Mouse (Mus musculus) natural killer cell, adult 2 months (primary cell): ENCODE measurements around the gene Hrc.

ENCODE experiments used
- DNase-seq, 2 experiments: peaks; one replicate each; pipeline ENCODE4 v3.0.0; 2022; ENCODE audit warnings: low spot score in 2 of 2

The Hrc gene

DNA sequence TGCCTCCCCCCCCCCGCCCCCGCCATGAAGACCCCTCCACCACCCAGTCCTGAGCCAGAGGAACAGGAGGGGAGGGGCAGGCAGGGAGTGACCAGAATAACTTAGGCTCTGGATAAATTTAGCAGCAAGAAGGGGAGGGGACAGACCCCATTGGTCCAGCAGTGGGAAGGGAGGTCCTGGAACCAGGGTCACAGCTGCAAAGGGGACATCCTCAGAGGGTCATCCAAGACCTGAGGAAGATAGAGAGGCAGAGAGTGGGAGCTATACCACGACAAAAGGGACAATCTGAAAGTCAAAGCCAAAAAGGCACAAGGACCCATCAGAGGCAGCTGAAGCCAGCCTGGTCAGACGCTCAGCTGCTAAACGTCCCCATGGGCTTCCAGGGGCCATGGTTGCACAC lies at the start of gene Hrc:
Hrc (plus strand) TSS at position 235 of the 400 bp plus-strand sequence.
- no peak for DNase-seq

DNA sequence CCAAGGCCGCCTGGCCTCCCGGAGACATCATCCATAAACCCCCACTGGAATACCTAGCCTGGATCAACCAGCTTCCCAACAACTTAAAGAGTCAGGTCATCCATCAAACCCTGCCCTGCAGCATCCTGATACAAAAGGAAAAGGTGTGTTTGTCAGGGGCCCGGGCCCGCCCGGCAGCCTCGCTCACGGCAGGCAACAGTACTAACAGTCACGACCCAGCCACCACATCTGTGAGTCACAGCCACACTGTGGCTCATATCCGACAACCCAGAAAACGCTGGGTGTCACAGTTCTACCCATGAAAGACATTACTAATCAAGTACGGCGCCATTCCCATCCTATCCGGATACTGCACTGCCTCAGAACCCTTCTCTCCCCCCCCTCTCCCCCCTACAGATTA lies 48.6 kb upstream of the Hrc start:
- no peak for DNase-seq

DNA sequence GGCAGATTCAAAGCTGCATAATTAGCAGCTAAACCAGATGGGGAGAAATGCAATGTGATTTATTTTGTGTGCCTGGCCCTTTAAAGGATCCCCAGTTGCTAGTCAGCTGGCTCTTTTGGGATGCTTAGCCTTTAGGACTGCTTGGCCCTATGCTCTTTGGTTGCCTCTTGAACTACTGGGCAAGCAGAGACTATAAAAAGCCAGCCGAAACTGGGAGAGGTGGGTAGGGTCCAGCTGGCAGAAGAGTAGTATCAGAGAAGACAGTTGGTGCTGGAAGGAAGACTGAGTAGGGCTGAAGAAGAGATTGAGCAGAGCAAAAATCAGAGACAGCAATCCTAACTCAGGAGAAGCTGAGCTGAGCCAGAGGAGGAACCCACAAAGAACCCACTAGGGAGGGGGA lies 38.5 kb upstream of the Hrc start:
- DNase-seq, result no peak

DNA sequence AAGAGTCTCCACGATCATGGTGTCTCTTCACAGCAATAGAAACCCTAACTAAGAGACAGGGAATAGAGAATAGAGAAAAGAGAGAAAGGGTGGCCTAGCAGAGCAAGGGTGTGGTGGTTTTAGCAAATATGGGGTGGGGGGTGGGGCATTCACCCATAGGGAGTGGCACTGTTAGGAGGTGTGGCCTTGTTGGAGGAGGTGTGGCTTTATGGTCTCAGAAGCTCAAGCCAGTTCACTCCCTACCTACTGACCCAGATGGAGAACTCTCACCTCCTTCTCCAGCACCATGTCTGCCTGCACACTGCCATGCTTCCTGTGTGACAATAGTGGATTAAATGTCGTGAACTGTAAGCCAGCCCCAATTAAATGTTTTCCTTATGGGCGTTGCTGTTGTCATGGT lies 37.5 kb upstream of the Hrc start:
- no peak for DNase-seq

DNA sequence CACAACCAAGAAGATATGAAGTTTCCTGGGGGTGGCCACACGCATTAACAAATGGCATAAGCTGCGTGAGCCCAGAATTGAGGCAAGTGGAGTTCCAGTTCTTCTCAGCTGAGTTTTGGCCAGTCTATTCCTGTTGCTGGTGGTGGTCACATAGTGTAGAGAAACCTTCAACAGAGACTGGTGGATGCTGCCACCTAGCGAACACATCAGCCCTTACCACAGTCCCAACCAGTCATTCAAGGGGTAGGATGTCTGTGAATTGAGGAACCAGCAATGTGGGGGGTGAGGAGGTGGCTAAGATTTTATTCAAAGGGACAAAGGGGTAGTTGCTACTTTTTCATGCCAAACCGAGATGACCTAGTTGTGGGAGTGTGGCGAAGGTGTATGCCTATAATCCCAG lies 35.3 kb upstream of the Hrc start:
- DNase-seq, result peak; percentile 38 to 73

DNA sequence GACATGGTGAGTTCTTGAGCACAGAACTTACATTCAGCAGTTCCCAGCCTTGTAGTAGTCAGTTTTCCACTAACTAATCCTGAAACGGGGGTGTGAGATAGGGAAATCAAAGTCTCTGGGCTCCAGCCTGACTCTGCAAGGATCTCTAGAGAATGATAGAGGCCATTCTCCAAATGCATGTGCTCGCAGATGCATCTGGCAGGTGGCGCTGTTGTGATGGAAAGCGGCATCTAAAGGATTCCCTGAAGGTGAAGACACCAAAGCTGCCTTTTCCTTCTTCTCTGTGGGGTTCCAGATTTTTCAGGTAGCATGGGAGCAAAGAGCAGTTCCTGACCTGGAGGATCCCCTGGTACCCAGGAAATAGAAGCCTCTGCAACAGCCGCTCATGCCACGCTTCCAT lies 34.8 kb upstream of the Hrc start:
- peak; percentile 13 to 25 for DNase-seq

DNA sequence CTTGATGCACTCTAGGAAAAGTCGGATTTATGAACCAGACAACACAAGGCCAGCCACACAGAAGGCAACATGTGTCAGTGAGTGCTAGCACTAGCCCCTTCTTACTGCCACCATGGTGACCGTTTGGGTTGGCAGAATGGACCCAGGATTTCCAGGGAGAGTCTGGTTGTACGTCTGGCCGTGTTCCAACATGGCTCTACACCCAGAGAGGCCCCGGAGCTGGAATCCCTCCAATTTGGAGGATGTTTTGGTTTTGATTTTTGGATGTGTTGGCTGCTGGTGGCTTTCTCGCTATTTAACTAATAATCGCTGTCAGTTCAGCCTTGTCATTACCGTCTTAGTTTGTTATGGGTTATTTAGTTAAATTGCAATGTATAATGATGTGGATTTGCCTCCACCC lies 32.5 kb upstream of the Hrc start:
- no peak for DNase-seq

DNA sequence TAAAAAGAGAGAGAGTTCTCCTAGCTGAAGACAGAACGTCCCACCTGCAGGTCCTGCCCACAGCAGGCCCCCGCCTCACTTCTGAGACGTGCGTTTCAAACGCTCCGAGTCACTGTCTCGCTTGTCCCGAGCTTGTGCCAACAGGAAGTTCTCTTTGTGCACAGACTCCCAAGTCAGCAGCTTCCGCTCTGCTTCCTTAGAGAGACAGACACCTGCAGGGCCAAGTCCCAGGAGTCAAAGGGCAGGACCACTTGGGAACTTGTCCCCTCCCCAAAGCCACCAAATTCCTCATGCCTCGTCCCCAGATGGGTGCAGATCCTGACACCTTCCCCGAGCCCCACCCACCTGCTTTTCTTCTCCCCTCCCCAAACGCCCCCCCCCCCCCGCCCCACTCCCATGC lies 30.2 kb upstream of the Hrc start:
- DNase-seq, result no peak

DNA sequence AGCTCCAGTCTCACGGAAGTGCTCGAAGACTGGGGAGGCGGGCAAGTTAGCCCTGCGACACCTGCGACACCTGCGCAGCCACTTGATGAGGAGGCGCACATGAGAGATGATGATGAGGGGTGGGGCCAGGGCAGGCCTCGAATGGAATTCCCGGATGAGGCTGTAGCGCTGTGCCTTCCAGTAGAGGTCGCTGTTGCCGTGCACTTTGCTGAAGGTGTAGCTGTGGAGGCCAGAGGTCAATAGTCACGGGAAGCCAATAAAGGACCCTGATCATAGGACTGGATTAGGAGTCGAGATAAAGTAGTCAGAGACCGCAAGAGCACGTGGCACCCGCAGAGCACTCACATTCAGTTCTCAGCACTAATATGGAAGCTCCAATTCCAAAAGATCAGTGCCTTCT lies 29.8 kb upstream of the Hrc start:
- peak; percentile 35 to 50 for DNase-seq

DNA sequence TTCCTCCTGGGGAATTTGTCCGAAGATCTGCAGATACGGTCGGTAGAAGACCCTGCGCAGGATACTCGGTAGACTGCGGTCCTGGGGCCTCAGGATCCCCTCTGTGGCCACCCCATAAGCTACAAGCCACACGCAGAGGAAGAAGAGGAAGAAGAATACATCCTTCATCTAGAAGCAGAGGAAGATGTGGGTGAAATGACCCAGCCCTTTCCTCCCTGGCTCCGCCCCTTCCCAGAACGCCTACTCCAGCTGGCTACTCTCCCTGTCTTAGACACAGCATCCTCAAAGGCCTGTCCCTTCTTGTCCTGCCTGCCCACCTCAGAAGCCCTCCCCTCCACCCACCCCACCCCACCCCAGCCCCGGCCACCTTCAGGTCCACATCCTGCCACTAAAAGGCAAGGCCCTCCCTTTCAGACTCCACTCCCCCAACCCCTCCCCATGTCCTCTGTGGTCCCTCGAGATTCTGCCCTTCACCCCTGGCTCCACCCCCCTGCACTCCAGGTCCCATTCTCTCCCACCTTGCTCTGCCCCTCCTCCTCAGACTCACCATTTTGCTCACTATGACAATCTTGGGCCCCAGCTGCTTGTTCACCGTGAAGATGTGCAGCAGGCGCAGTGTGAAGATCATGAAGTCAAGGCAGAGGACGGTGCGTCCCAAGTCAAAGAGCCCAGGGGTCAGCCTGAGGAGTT lies 26.4 kb upstream of the Hrc start:
- DNase-seq, result no peak

DNA sequence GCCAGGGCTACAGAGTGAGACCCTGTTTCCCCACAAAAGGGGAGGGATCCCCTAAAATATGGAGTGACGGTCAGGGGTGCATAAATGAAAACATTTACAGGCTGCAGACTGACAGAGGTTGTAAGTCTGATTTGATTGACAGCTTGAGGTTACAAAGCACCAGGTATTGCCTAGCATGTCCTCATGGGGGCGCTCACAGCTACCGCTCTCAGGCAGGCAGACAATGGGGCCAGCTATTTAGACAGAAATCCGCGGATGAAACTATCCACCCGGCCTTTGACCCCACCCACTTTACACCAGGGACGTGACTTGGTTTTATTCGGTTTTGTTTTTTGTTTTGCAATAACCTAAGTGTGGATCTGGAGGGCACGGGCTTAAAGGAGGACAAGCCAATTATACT lies 25.6 kb upstream of the Hrc start:
- peak; percentile 44 to 63 for DNase-seq

DNA sequence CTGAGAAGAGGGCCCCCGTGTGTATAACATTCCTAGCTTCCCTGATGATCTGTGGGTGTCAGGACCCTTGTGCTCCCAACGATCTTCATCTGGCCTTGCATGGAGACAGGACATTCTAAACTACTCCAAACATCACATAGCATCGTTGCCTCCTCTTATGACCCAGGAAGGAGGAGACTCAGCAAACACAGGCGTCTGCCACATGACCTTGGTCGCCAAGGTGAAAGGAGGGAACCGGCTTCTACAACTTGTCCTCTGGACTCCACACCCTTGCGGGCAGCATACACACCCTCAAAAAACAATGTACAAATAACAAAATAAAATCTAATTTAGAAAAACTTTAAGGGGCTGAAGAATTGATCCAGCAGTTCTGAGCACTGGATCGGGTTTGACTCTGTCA lies 23.1 kb upstream of the Hrc start:
- no peak for DNase-seq

DNA sequence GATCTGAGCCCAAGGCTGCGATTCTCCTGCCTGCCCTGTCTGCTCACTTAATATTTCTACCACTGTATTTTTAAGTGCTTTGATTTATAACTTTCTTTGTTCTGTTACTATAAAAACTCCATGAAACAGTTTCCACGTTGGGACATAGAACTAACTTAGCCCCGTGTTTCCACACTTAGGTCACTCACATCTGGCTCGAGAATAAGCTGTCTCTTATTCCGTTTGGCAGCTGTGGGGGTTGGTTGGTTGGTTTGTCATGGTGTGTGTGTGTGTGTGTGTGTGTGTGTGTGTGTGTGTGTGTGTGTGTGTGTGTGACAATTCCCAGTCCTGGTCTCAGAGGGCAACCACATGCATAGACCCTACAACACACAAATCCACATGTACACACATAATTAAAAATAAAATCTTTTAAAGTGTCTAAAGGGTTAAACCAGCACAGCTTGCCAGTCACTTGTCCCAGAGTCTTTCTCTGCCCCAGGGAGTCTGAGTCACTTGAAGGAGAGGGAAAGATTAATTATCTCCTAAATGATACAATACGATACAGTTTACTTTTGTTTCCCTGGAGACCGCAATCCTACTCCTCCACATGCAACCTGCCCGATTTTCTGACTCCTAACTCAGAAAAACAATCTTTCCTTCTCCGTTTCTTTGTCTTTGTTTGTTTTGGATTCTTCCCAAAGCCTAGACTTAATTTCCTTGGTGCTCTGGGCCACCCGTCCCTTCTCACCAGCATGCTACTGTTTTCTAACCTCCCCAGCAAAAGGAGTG lies 22.2 kb upstream of the Hrc start:
- DNase-seq, result no peak

DNA sequence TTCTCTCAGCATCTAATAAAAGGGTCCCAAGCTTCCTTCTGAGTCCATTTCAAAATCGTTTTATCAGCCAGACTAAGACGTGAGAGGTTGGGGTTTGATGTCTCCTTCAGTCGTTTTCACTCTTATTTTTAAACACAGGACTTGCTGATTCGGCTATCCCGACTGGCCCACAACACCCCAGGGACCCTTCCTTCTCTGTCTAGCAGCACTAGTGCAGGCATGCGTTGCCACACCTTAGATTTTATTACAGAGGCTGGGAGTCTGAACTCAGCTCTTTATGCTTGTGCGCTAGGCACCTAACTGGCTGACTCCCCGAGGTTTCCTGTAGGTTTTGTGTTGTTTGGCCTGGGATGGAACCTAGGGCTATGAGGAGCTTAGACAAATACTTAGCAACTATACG lies 21.6 kb upstream of the Hrc start:
- no peak for DNase-seq

DNA sequence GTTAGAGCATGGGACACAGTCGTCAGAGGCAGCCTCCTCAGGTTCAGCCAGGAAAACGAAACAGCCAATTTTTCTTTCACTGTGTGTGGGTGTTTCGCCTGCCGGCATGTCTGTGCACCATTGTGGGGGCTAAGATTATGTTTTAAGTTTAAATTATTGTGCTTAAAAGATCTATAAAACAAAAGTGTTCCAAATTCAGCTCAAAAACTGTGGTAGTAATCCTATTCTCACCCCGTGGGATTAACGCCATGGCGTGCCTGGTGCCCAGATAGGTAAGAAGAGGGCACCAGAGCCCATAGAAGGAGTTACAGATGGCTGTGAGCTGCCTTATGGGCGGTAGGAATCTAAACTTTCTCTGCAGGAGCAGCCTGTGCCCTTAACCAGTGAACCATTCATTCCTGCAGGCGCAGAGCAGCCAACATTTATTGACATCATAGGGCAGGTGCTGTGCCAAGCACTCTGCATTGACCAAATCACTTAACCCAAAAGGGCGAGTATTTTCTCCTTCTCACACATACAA lies 19.8 kb upstream of the Hrc start:
- DNase-seq, result no peak

DNA sequence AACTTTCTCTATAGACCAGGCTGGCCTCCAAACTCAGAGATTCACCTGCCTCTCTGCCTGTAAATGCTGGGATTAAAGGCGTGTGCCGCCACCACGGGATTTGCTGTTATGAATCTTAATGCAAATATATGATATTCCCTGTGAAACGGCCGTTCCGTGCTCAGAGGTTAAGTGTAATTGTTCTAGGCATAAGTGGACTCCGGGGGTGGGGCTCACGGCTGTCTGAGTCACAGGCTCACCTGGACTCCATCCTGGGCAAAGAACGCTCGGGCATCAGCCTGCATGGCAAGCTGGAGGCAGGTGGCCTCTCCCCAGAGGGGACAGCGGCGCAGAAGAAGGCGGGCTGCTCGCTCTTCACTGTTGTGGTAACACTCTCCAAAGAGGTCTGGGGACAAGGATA lies 18.6 kb upstream of the Hrc start:
- DNase-seq, result no peak

DNA sequence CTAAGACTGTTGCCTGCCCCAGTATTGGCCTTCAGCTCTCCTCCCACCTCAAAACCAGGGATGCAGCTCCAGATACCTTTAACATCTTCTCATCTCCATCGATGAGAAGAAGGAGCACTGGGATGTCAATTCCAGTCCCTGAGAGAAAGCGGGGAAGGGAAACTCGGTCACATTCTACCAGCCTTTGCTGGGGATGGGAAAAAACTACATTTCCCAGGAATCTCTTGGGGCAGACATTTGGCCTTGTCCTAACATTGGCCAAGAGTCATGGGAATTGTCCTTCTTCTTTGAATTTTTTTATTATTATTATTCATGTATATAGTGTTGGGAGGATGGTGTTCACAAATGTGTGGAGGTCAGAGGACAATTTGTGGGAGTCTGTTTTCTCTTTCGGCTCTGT lies 12.8 kb upstream of the Hrc start:
- DNase-seq, result no peak

DNA sequence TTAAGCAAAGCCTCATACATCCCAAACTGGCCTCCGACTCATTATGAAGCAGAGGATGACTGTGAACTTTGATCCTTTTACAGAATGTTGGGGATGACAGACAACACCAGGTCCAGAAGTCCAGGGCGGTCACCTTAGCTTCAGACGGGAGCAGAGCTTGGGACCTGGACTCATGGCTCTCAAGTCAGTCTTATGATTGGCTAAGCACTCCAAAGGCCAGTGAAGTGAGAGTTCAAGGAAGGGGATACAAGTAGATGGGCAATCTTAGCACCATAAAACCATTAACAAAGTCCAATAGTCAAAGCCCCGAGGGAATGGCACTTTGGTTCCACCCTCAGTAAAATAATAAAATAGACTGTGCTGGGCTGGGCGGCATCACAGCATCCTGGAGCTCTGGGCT lies 12.0 kb upstream of the Hrc start:
- no peak for DNase-seq

DNA sequence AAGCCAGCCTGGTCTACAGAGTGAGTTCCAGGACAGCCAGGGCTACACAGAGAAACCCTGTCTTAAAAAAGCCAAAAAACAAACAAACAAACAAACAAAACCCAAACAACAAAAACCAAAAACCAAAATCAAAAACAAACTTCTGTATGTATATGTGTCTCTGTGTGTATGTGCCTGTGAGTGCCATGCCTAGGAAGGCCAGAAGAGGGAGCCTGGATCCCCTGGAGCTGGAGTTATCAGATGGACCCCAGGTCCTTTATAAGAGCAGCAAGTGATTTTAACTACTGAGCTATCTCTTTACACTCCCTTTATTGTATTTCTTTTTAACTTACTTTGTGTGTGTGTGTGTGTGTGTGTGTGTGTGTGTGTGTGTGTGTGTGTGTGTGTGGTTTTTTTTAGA lies 9.3 kb upstream of the Hrc start:
- DNase-seq, result no peak

DNA sequence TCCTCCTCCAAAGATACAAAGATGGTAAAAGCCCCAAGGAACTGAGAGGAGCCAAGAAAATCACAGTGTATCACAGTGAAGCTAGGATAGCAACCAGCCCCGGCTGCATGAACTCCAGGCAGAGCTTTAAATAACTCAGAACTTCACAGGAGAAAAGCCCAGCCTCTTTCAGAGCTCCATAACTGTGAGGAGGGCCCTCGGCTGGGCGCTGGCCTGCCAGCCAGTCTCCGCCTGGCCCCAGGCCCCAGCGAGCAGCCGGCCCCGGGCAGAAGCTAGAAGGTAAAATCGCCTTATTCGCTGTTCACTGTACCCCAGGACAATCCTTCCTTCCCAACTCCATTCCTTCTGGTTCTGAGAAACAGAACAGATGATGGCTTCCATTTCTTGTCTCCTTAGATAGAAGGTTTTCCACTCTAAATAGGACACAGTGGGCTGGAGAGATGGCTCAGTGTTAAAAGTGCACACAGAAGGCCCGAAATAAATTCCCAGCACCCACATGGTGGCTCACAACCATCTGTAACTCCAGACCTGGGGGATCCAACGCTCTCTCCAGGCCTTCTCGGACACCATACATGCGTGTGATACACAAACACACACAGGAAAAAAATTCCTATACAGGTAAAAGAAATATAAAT lies 6.1 kb upstream of the Hrc start:
- no peak for DNase-seq

DNA sequence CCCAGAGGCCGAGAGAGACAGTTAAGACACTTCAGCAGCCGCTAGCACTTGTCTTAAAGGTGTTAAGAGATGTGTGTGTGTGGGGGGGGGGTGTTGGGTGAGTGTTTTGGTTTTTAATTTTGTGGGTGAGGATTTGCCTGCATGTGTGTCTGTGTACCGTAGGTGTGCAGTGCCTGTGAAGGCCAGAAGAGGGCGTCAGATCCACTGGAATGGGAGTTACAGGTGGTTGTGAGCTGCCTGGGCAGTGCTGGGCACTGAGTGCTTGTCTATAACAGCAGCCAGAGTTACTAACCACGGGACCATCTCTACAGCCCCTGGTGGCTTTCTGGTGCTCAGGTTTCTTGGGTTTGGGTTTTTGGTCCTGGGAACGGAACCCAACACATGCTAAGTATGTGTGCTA lies 3.6 kb upstream of the Hrc start:
- no peak for DNase-seq

DNA sequence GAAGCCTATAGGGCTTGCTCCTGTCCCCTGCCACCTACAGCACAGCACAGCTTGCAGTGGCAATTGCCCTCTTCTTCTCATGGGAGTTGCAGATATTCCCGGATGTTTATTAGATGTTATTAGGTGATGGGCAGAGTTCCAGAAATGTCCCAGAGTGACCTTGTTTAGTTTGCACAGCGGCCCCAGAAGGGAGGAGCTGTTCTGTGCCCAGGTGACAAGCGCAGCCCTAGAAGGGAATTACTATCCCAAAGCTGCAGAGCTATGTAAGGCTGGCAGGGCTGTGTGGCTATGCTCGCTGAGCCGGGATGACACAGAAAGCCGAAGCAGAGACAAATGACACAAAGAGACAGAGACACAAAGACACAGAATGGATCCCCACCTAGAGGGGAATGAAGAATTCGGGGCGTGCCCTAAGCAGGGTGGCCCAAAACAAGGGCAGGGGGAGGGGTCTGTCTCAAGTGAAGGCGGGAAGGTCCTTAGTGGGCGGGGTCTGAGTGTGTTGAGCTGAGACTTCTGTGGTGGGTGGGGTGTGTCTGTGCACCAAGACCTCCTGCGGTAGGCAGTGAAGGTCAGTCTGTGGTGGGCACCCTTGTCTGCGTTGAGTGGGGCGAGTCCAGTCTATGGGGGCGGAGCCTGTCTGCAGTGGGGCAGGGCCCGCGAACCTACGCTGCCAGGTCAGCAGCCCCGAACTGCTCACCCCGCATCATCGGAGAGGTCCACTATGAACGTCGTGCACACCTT lies 2.2 kb upstream of the Hrc start:
- peak; percentile 44 to 52 for DNase-seq
